Mouse (Mus musculus) kidney, adult 8-10 months (tissue): Measurements from ENCODE around the gene Map3k13.
"Not testable (repeated sequence)": the region's sequence is repeated elsewhere in the genome, so short reads cannot be mapped to it uniquely, and the experiment has no call there.

Experiments
- DNase-seq, 2 experiments: peaks; one replicate each; pipeline ENCODE4 v3.0.0; 2022

The Map3k13 gene

GRCm38 (mm10) chr16:21854589-21855284, 60.6 kb downstream of the Map3k13 start:
- no peak for DNase-seq

- no peak for DNase-seq
These were observed 62.0 kb downstream of the Map3k13 start for GRCm38 (mm10) chr16:21856134-21856533.

GRCm38 (mm10) chr16:21857126-21857644, 63.0 kb downstream of the Map3k13 start:
- no peak for DNase-seq

GRCm38 (mm10) chr16:21858163-21858562, 64.0 kb downstream of the Map3k13 start:
- no peak for DNase-seq

- DNase-seq = no peak
These were observed 64.7 kb downstream of the Map3k13 start for GRCm38 (mm10) chr16:21858882-21859281.

- DNase-seq = no peak
These were observed 68.3 kb downstream of the Map3k13 start for GRCm38 (mm10) chr16:21862448-21862847.

GRCm38 (mm10) chr16:21865250-21865982, 71.3 kb downstream of the Map3k13 start:
- peak; percentile 79 to 89 for DNase-seq

- DNase-seq = peak; percentile 36 to 45
These were observed 71.9 kb downstream of the Map3k13 start for GRCm38 (mm10) chr16:21865983-21866575.

GRCm38 (mm10) chr16:21867727-21868126, 73.6 kb downstream of the Map3k13 start:
- DNase-seq = peak; percentile 22 to 60

GRCm38 (mm10) chr16:21868651-21869050, 74.5 kb downstream of the Map3k13 start:
- no peak for DNase-seq

- no peak for DNase-seq
These were observed 75.7 kb downstream of the Map3k13 start for GRCm38 (mm10) chr16:21869879-21870278.

GRCm38 (mm10) chr16:21877735-21878134, 83.6 kb downstream of the Map3k13 start:
- DNase-seq = no peak

GRCm38 (mm10) chr16:21878834-21879233, 84.7 kb downstream of the Map3k13 start:
- DNase-seq = peak; percentile 15 to 36

GRCm38 (mm10) chr16:21881181-21881580, 87.0 kb downstream of the Map3k13 start:
- DNase-seq = peak; percentile 61 to 66

GRCm38 (mm10) chr16:21881582-21882259, 87.6 kb downstream of the Map3k13 start:
- DNase-seq = no peak

GRCm38 (mm10) chr16:21887601-21888000, 93.5 kb downstream of the Map3k13 start:
- no peak for DNase-seq

- DNase-seq = no peak
These were observed 99.7 kb downstream of the Map3k13 start for GRCm38 (mm10) chr16:21893890-21894289.

- DNase-seq = no peak
These were observed 107.1 kb downstream of the Map3k13 start for GRCm38 (mm10) chr16:21901286-21901685.

GRCm38 (mm10) chr16:21904636-21905035, 110.5 kb downstream of the Map3k13 start:
- DNase-seq = no peak

GRCm38 (mm10) chr16:21905996-21906395, 111.8 kb downstream of the Map3k13 start:
- no peak for DNase-seq

GRCm38 (mm10) chr16:21906902-21907301, 112.8 kb downstream of the Map3k13 start:
- DNase-seq = no peak

- not testable (repeated sequence) for DNase-seq
These were observed 114.8 kb downstream of the Map3k13 start for GRCm38 (mm10) chr16:21908906-21909305.

- DNase-seq = no peak
These were observed 119.2 kb downstream of the Map3k13 start for GRCm38 (mm10) chr16:21913347-21913746.
